Mouse (Mus musculus) limb, embryonic 11.5 days (tissue): ENCODE measurements at regions not wholly inside any gene's neighbourhood (a gene's known extent, or its start where the extent isn't known, plus 50 kb on each side); places are given as distances from the start of the nearest gene placed in this dataset.

Source experiments
- ATAC-seq: fragments of 200-750 bp; cut with Nextera tagmentation; 2 replicates; pipeline ENCODE4 v1.8.0; 2017; ENCODE audit warnings: low read depth; ENCODE audit not compliant: insufficient number of reproducible peaks, low FRiP score, low TSS enrichment
- DNase-seq: peaks from one replicate; pipeline ENCODE4 v3.0.0-alpha.2; 2015; ENCODE audit warnings: low spot score
- H3K27ac ChIP-seq: fragments of 300-500 bp; sonication (generic); replicated peaks from 2 replicates; pipeline ENCODE4 v1.5.1; 2014; ENCODE audit warnings: low read depth, mild to moderate bottlenecking, low read length
- H3K27me3 ChIP-seq: fragments of 300-500 bp; sonication (generic); 2 replicates; pipeline ENCODE4 v1.6.1; 2014; ENCODE audit warnings: mild to moderate bottlenecking, low read length, mixed read lengths; ENCODE audit not compliant: control insufficient read depth, insufficient read depth
- H3K36me3 ChIP-seq: fragments of 300-500 bp; sonication (generic); 2 replicates; pipeline ENCODE4 v1.6.1; 2014; ENCODE audit warnings: mild to moderate bottlenecking, low read length, moderate library complexity, mixed read lengths; ENCODE audit not compliant: control insufficient read depth, insufficient read depth
- H3K4me1 ChIP-seq: fragments of 300-500 bp; sonication (generic); 2 replicates; pipeline ENCODE4 v1.6.1; 2014; ENCODE audit warnings: low read length, mixed read lengths; ENCODE audit not compliant: control insufficient read depth, insufficient read depth
- H3K4me2 ChIP-seq: fragments of 300-500 bp; sonication (generic); 2 replicates; pipeline ENCODE4 v1.6.1; 2014; ENCODE audit warnings: low read depth, mild to moderate bottlenecking, moderate library complexity; ENCODE audit not compliant: severe bottlenecking
- H3K4me3 ChIP-seq: fragments of 300-500 bp; sonication (generic); 2 replicates; pipeline ENCODE4 v1.5.1; 2014; ENCODE audit warnings: low read depth, low read length
- H3K9ac ChIP-seq: fragments of 300-500 bp; sonication (generic); 2 replicates; pipeline ENCODE4 v1.6.1; 2014; ENCODE audit warnings: mild to moderate bottlenecking, low read length
- H3K9me3 ChIP-seq: fragments of 300-500 bp; sonication (generic); 2 replicates; pipeline ENCODE4 v1.6.1; 2016; ENCODE audit warnings: low read length; ENCODE audit not compliant: control insufficient read depth
- WGBS: fragments of 180-500 bp; shearing (Covaris S2); extraction: QIAGEN DNeasy Blood & Tissue Kit; methylation state at CpG from one replicate; pipeline ENCODE4 v1.1.7; 2014; 5-methylcytosine and 5-hydroxymethylcytosine counted together

- Histone ChIP-seq H3K4me3 (no peak overlapping the region), H3K9ac (no peak overlapping the region), H3K27ac (no peak overlapping the region), H3K4me2 (no peak overlapping the region), H3K4me1 (no peaks in the 10 kb centered on the region), H3K9me3 (no peaks in the 10 kb centered on the region), H3K27me3 (no peaks in the 10 kb centered on the region), H3K36me3 (no peaks in the 10 kb centered on the region)
- 82% methylated on average over 5 of the region's 5 CpGs for WGBS
- ATAC-seq: no peak
- no peak for DNase-seq
These were observed 401.3 kb downstream of the Plcl1 start for GRCm38 (mm10) chr1:55807028-55807427.

DNA sequence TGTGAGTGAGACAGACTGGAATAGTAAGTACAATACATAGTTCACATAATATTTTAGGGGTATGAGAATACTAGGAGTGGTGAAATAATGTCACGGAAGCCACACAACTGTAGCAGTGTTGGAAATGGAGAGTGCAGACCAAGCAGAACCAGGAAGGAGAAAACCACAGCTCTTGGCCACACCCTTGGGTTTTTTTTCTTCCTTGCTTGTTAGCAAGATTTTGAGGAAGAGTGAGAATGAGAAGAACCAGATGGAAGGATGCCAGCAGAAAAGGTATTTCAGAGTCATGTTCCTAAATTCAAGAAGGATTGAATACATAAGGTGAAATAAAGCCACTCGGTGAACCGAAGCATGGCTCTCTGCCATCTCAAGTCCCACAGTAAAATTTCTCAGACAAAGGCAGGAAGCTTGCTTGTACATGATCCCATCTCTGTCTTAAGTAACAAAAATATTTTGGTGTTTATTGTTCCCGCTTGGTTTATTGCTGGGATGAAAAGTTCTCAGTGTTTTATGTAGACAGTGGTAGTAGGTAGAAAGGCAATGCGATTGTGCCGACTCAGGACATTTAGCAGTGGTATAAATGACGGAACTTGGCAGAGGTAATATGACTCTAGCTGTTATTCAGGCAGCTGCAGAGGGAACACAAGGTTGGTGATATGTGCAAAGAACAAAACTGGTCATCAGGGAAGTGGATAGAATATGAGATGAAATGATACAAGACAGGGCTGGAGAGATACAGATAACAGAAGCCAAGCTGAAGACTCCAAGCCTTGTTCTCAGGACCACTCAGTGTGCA is 403.2 kb downstream of the Plcl1 start:
- DNase-seq (no peak), ATAC-seq (no peak)
- WGBS: 87% methylated on average over 7 of the region's 7 CpGs

DNA sequence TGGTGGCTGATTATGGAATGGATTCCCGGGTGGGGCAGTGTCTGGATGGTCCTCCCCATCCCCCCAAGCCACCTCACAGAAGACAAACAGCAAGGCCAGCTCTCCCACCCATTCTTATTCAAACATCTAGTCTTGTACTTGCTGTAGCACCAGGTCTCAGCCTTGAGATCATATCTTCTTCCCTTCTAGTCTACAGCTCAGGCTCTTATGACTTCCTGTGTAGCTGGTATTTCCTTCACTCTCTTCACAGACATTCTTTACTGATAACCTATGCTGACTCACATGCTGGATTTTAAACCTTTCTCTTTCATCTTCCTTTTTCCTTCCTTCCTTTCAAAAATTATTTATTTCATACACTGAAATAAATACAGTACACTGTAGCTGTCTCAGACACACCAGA is 406.8 kb downstream of the Plcl1 start:
- WGBS: 72% methylated on average over 1 of the region's 1 CpGs
- no peaks in the 10 kb centered on the region for H3K4me1 ChIP-seq
- no peak overlapping the region for H3K27ac ChIP-seq
- H3K4me3 ChIP-seq: no peak overlapping the region
- no peak for DNase-seq
- H3K27me3 ChIP-seq: no peaks in the 10 kb centered on the region
- no peaks in the 10 kb centered on the region for H3K36me3 ChIP-seq
- H3K9ac ChIP-seq: no peak overlapping the region
- H3K4me2 ChIP-seq: no peak overlapping the region
- ATAC-seq: no peak
- H3K9me3 ChIP-seq: no peaks in the 10 kb centered on the region

More for the DNA sequence above, 403.2 kb downstream of the Plcl1 start:
- H3K36me3 ChIP-seq: no peaks in the 10 kb centered on the region
- H3K4me1 ChIP-seq: no peaks in the 10 kb centered on the region
- no peaks in the 10 kb centered on the region for H3K9me3 ChIP-seq
- no peak overlapping the region for H3K4me3 ChIP-seq
- no peak overlapping the region for H3K27ac ChIP-seq
- H3K27me3 ChIP-seq: no peaks in the 10 kb centered on the region
- H3K4me2 ChIP-seq: no peak overlapping the region
- H3K9ac ChIP-seq: no peak overlapping the region

GRCm38 (mm10) chr1:55820866-55821500 is 415.3 kb downstream of the Plcl1 start:
- no peak overlapping the region for H3K9ac ChIP-seq
- no peak overlapping the region for H3K4me3 ChIP-seq
- no peaks in the 10 kb centered on the region for H3K36me3 ChIP-seq
- H3K4me2 ChIP-seq: no peak overlapping the region
- no peaks in the 10 kb centered on the region for H3K9me3 ChIP-seq
- whole genome bisulfite sequencing: 28% methylated on average over 3 of the region's 3 CpGs
- H3K27ac ChIP-seq: no peak overlapping the region
- H3K27me3 ChIP-seq: no peaks in the 10 kb centered on the region
- H3K4me1 ChIP-seq: peaks cover 5% of the 10 kb centered on the region
- ATAC-seq: no peak
- peak; percentile 32 for DNase-seq

GRCm38 (mm10) chr1:55822599-55822998 is 416.9 kb downstream of the Plcl1 start:
- H3K36me3 ChIP-seq: no peaks in the 10 kb centered on the region
- no peak overlapping the region for H3K27ac ChIP-seq
- H3K4me3 ChIP-seq: no peak overlapping the region
- WGBS: 88% methylated on average over 4 of the region's 4 CpGs
- no peaks in the 10 kb centered on the region for H3K9me3 ChIP-seq
- H3K9ac ChIP-seq: no peak overlapping the region
- DNase-seq (no peak), ATAC-seq (no peak)
- H3K27me3 ChIP-seq: no peaks in the 10 kb centered on the region
- H3K4me2 ChIP-seq: no peak overlapping the region
- H3K4me1 ChIP-seq: peaks cover 5% of the 10 kb centered on the region

GRCm38 (mm10) chr1:55827191-55827590 is 421.5 kb downstream of the Plcl1 start:
- Histone ChIP-seq H3K36me3 (no peaks in the 10 kb centered on the region), H3K4me2 (no peak overlapping the region), H3K4me1 (no peaks in the 10 kb centered on the region), H3K4me3 (no peak overlapping the region), H3K9ac (no peak overlapping the region), H3K9me3 (no peaks in the 10 kb centered on the region), H3K27ac (no peak overlapping the region), H3K27me3 (no peaks in the 10 kb centered on the region)
- DNase-seq (no peak), ATAC-seq (no peak)

- Histone ChIP-seq H3K4me3 (no peak overlapping the region), H3K9me3 (no peaks in the 10 kb centered on the region), H3K4me1 (no peaks in the 10 kb centered on the region), H3K4me2 (no peak overlapping the region), H3K27me3 (no peaks in the 10 kb centered on the region), H3K27ac (no peak overlapping the region), H3K36me3 (no peaks in the 10 kb centered on the region), H3K9ac (no peak overlapping the region)
- DNase-seq: no peak
- ATAC-seq: no peak
- WGBS: 86% methylated on average over 3 of the region's 3 CpGs
These were observed 429.6 kb downstream of the Plcl1 start for GRCm38 (mm10) chr1:55835281-55835680.

DNA sequence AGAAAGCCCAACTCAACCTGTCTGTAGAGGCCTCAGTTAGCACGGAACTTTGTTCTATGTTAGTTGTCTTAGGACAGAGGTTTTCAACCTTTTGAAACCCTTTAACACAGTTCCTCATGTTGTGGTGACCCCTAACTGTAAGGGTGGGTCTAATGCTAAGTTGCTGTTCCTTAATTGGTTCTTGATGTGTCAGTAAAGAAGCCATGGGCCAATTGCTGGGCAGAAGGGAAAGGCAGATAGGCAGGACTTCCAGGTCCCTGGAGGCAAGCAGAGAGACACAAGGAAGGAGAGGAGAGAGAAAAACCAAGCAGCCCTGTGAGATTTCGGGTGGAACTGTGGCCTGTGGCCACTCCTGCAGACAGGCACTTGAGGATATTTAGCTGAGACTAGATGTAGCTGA is 431.0 kb downstream of the Plcl1 start:
- DNase-seq: no peak
- ATAC-seq: no peak
- H3K27me3 ChIP-seq: no peaks in the 10 kb centered on the region
- no peaks in the 10 kb centered on the region for H3K36me3 ChIP-seq
- H3K4me3 ChIP-seq: no peak overlapping the region
- H3K27ac ChIP-seq: no peak overlapping the region
- no peaks in the 10 kb centered on the region for H3K9me3 ChIP-seq
- H3K9ac ChIP-seq: no peak overlapping the region
- 85% methylated on average over 2 of the region's 2 CpGs for WGBS
- H3K4me2 ChIP-seq: no peak overlapping the region
- no peaks in the 10 kb centered on the region for H3K4me1 ChIP-seq
